In the genomic region with DNA sequence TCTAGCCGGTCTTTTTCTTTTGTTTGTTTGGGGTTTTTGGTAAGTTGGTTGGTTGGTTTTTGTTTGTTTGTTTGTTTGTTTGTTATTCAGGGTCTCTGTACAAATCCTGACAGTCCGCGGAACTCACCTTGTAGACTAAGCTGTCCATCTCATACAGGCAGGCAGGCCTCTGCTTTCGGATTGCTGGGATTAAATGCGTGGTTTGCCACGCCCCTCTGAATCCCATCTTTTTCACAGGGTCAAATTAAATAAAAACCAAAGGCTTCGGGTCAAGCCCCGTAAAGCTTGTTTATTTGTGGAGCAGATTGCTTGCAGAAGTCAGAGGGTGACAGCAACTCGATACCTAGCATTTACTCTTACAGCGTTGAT, we compare ENCODE assay signal across 8 mouse cellular contexts. TPM values are rescaled to one million over a fixed set of nuclear protein-coding genes. Genes with fewer than 3 reads are reported as not detected.
A peak's percentile ranks its signal among the peaks of the same experiment; 100 is the strongest.
DNase-seq lines count a peak whose midpoint lies in the region; ATAC-seq and TF ChIP-seq lines count a peak whose summit lies in the region.

A gene (plus strand): TSS at position 338 of the 369 bp plus-strand sequence.

- H3K9ac ChIP-seq in liver, adult 2 months (ENCODE audit: low read depth, low read length) = peak within 1 kb of the TSS; percentile 90
- peak within 1 kb of the TSS; percentile 84 for H3K9ac ChIP-seq in intestine, embryonic 15.5 days

- DNase-seq in liver, adult 2 months (ENCODE audit: extremely low read depth, low read depth, low spot score) = no peak
- DNase-seq in liver = no peak
- no peak for DNase-seq in adrenal gland, postnatal 4 days (ENCODE audit: low spot score in 2 of 2)
- DNase-seq in gastrocnemius, postnatal 25 days = no peak
- DNase-seq in right cerebral cortex, postnatal 10 days (ENCODE audit: low spot score in 2 of 2) = no peak
- DNase-seq in kidney, adult 8-10 months = no peak

- no peak for TF ChIP-seq POLR2A in liver, adult 2 months (IDR thresholded peaks at IDR 0.05; ENCODE audit: extremely low read depth, insufficient read depth, low read length)

- H3K27ac ChIP-seq in liver, adult 2 months (replicated peaks; ENCODE audit: insufficient read depth, low read depth, low read length) = peak within 1 kb of the TSS; percentile 78
- peak within 1 kb of the TSS; percentile 86 for H3K27ac ChIP-seq in intestine, embryonic 15.5 days

- peaks cover 13% of the 10 kb centered on the region; the same call in 1 of the 2 replicates for H3K79me2 ChIP-seq in liver, adult 2 months (ENCODE audit: control insufficient read depth, insufficient read depth, low read length)

- H3K36me3 ChIP-seq in liver, adult 2 months (ENCODE audit: control insufficient read depth, insufficient read depth, low read length) = 0 out of 2 replicates have a peak, but pooled peaks cover 2% of the 10 kb centered on the region
- H3K36me3 ChIP-seq in intestine, embryonic 15.5 days = no peaks in the 10 kb centered on the region

- H3K27me3 ChIP-seq in liver, adult 2 months (ENCODE audit: control insufficient read depth, insufficient read depth, low read length) = no peaks in the 10 kb centered on the region
- no peaks in the 10 kb centered on the region for H3K27me3 ChIP-seq in intestine, embryonic 15.5 days (replicated peaks)

- H3K4me2 ChIP-seq in intestine, embryonic 15.5 days (replicated peaks) = peak within 1 kb of the TSS; percentile 84

- 5% methylated on average over 10 of the region's 10 CpGs for WGBS in liver, adult 2 months
- WGBS in intestine, embryonic 15.5 days = 7% methylated on average over 10 of the region's 10 CpGs

- no peak for TF ChIP-seq CTCF in liver, adult 2 months (IDR thresholded peaks at IDR 0.05; ENCODE audit: low read depth, low read length)

- no peaks in the 10 kb centered on the region for H3K9me3 ChIP-seq in intestine, embryonic 15.5 days

- H3K4me1 ChIP-seq in liver, adult 2 months (ENCODE audit: control insufficient read depth, insufficient read depth, low read length) = peaks cover 1% of the 10 kb centered on the region; the same call in 1 of the 2 replicates
- no peaks in the 10 kb centered on the region for H3K4me1 ChIP-seq in intestine, embryonic 15.5 days (replicated peaks)

- peak within 1 kb of the TSS; percentile 86 for H3K4me3 ChIP-seq in liver, adult 2 months (ENCODE audit: insufficient read depth, low read depth, low read length)
- H3K4me3 ChIP-seq in intestine, embryonic 15.5 days (replicated peaks) = peak within 1 kb of the TSS; percentile 78

- ATAC-seq in intestine, embryonic 15.5 days = peak; percentile 39
- ATAC-seq in megakaryocyte, adult 5-6 weeks (ENCODE audit: poor library complexity, severe bottlenecking) = no peak

RNA-seq across cellular contexts. Expression of the gene that starts here (rescaled TPM):
- total RNA-seq in liver, adult 2 months (2014; rRNA removed) = 40.1 and 41.0 TPM in 2 replicates
- polyA plus RNA-seq in liver, adult 2 months (2012; rRNA removed) = 21.4 and 26.2 TPM in 2 replicates
- 10 to 100 TPM; 65.2 to 67.4 TPM for total RNA-seq in adrenal gland, postnatal 4 days (2021)
- 10 to 100 TPM; 33.9 to 40.3 TPM for total RNA-seq in gastrocnemius, postnatal 25 days (2021)
- polyA plus RNA-seq in intestine, embryonic 15.5 days (2015; fragmentation: Nextera tagmentation; extraction: Ambion mirVana) = 80.0 and 89.9 TPM in 2 replicates
- 41.6 and 45.3 TPM in 2 replicates for total RNA-seq in megakaryocyte, adult 5-6 weeks (2015)
- 92.8 and 130 TPM in 2 replicates for total RNA-seq in megakaryocyte, adult 5-6 weeks (2017)
